10 mouse cellular contexts compared by ENCODE assay signal in the genomic region with DNA sequence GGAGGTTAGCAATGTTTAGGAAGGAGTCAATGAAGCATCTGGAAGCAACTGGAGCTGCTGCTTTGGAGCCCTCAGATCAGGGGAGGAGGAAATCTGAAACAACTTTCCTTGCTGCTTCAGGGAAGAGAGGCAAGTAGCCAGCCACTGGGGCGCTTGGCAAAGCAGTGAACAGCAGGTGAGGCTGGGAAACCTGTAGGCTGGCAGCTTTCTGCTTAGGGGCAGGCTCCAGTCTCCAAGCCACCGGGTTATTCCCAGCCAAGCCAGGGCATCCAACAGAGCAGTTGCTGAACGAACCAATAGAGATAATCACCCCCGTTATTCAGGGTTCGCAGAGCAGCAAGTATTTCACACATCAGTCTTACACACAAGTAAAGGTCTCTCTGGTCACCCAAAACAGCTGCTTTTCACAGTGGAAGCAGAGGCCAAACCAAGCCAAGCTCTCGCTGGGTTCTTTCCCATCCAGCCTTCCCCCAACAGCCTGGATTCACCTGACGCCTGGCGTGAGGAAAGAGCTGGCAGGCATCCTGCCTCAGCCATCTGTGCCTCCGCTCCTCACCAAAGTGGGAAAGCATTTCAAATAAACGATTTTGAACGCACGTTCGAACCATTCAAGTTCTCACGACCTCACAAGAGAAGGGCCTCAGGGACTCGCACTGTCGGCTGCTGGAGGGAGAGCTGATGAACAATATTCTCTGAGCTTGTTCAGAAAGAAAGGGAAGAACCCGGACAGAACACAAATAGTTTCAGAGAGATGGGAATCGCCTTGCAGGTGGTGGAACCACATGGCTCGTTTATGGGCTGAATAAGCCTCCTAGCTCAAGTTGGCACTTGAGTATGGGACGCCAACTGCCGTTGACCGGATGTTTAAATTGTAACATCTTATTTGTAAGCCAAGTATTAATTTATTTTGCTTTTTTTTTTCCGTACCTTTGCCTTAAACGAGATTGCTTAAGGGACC.
DNase-seq lines count a peak whose midpoint lies in the region; ATAC-seq lines count a peak whose summit lies in the region.
"Had no signal": no experiment of that assay in that cellular context is flagged by ENCODE, and none has a peak within 500 bp of the region (broad histone marks: within the 10 kb centered on the region; RNA-seq: fewer than 3 reads in every experiment).

No protein-coding gene starts in this region.

- no peak overlapping the region for H3K4me3 ChIP-seq in embryonic facial prominence, embryonic 13.5 days
- H3K4me3 ChIP-seq: neural tube, embryonic 12.5 days had no signal

- 0 out of 2 replicates have a peak, but pooled peaks cover 5% of the 10 kb centered on the region for H3K4me1 ChIP-seq in embryonic facial prominence, embryonic 13.5 days
- H3K4me1 ChIP-seq: neural tube, embryonic 12.5 days had no signal

- ATAC-seq in embryonic facial prominence, embryonic 13.5 days (ENCODE audit: insufficient number of reproducible peaks, insufficient read depth, low FRiP score, low TSS enrichment, low read depth): no peak

- 0 out of 2 replicates have a peak overlapping the region, but pooled peaks have one; percentile 2 for H3K4me2 ChIP-seq in embryonic facial prominence, embryonic 13.5 days
- H3K4me2 ChIP-seq: neural tube, embryonic 12.5 days had no signal

- no peaks in the 10 kb centered on the region for H3K36me3 ChIP-seq in embryonic facial prominence, embryonic 13.5 days
- H3K36me3 ChIP-seq: neural tube, embryonic 12.5 days had no signal

- no peak overlapping the region for H3K9ac ChIP-seq in embryonic facial prominence, embryonic 13.5 days
- H3K9ac ChIP-seq: liver, embryonic 14.5 days; neural tube, embryonic 12.5 days had no signal

- H3K9me3 ChIP-seq in embryonic facial prominence, embryonic 13.5 days: no peaks in the 10 kb centered on the region
- H3K9me3 ChIP-seq: neural tube, embryonic 12.5 days had no signal

- WGBS in embryonic facial prominence, embryonic 13.5 days: 71% methylated on average over 24 of the region's 24 CpGs

- no peaks in the 10 kb centered on the region for H3K27me3 ChIP-seq in embryonic facial prominence, embryonic 13.5 days
- H3K27me3 ChIP-seq: neural tube, embryonic 12.5 days had no signal

- DNase-seq in kidney, postnatal 4 days: peak; percentile 5 to 12
- DNase-seq in kidney, adult 11 months: no peak
- peak; percentile 46 to 63 for DNase-seq in layer of hippocampus, adult 8-10 months (ENCODE audit: low spot score in 2 of 2)
- DNase-seq in right cerebral cortex, postnatal 14 days: peak; percentile 51
- no peak for DNase-seq in kidney, postnatal 14 days
- DNase-seq in spleen, postnatal 10 days (ENCODE audit: low spot score in 2 of 2): no peak
- no peak for DNase-seq in heart, postnatal 25 days (ENCODE audit: low spot score)

- H3K27ac ChIP-seq in embryonic facial prominence, embryonic 13.5 days: no peak overlapping the region
- H3K27ac ChIP-seq: liver, embryonic 14.5 days; neural tube, embryonic 12.5 days had no signal

- intact Hi-C loops in heart, postnatal 25 days (cut with DNase I): no loop called here

Comparison
In these comparisons a context has a peak if more than half of its experiments do, and no peak if none do; other contexts are left out.
1. DNase-seq: peak in kidney, postnatal 4 days (2 of 2), layer of hippocampus, adult 8-10 months (2 of 2) and right cerebral cortex, postnatal 14 days (single experiment); none in kidney, adult 11 months (single experiment), kidney, postnatal 14 days (single experiment), spleen, postnatal 10 days (0 of 2) and heart, postnatal 25 days (single experiment).